Mouse (Mus musculus) fibroblast of lung, adult 2 months (primary cell): ENCODE results near the gene Rgs1.

Source experiments
- DNase-seq: peaks from one replicate; pipeline ENCODE4 v3.0.0-alpha.2; 2011; ENCODE audit warnings: low read depth

The Rgs1 gene

DNA sequence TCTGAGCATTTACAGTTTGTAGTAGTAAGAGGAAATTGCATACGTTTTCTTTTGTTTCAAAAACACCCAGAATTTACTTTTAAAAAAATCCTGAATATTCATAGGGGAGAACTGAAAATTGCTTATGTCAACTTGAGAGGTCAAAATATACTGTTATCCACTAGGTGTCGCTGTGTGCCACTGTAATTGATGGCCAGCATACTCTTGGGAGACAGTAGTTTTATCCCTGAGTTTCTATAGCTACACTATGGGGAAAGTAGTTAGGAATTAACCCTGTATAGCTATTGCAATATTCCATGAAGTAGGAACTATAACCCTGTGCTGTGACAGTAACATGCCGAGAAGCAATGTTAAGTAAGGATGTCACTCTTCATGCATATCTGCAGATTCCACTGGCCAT, 51.4 kb downstream of the Rgs1 start:
- peak; percentile 31 for DNase-seq
